Mouse (Mus musculus) layer of hippocampus, adult 18-20 months (tissue): ENCODE data around the gene Cep170. TPM values are rescaled to one million over a fixed set of nuclear protein-coding genes. Genes with fewer than 3 reads are reported as not detected.

Experiments used
- DNase-seq, 2 experiments: peaks; one replicate each; pipeline ENCODE4 v3.0.0; 2022; ENCODE audit warnings: low spot score in 2 of 2
- total RNA-seq, 2 experiments: library from RNA; stranded (reverse); gene quantifications; 2 replicates each; pipeline ENCODE4 v1.2.3; 2021

Gene Cep170
- total RNA-seq, 2 experiments from 2014 or later, result 101 to 103 TPM

- DNase-seq, result no peak
These were observed 12.3 kb upstream of the Cep170 start for GRCm38 (mm10) chr1:176826186-176826585.

- no peak for DNase-seq
These were observed 11.2 kb upstream of the Cep170 start for GRCm38 (mm10) chr1:176825084-176825483.

GRCm38 (mm10) chr1:176824611-176825010 is 10.7 kb upstream of the Cep170 start:
- DNase-seq, result no peak

- no peak for DNase-seq
These were observed 10.0 kb upstream of the Cep170 start for GRCm38 (mm10) chr1:176823889-176824288.

- DNase-seq, result no peak
These were observed 9.1 kb upstream of the Cep170 start for GRCm38 (mm10) chr1:176822949-176823348.

GRCm38 (mm10) chr1:176821929-176822328 is 8.1 kb upstream of the Cep170 start:
- DNase-seq, result no peak

- no peak for DNase-seq
These were observed 4.9 kb upstream of the Cep170 start for GRCm38 (mm10) chr1:176818763-176819162.

GRCm38 (mm10) chr1:176818147-176818546 is 4.3 kb upstream of the Cep170 start:
- DNase-seq, result no peak

- no peak for DNase-seq
These were observed 2.9 kb upstream of the Cep170 start for GRCm38 (mm10) chr1:176816728-176817127.

- peak; percentile 96 to 97 for DNase-seq
These were observed 760 bp upstream of the Cep170 start, which contains the start of gene Sdccag8 for GRCm38 (mm10) chr1:176814591-176815062. Sdccag8 (plus strand) TSS chr1:176814660.

- DNase-seq, result peak; percentile 75 to 82
These were observed 403 bp downstream of the Cep170 start for GRCm38 (mm10) chr1:176813292-176814035.

- DNase-seq, result no peak
These were observed 1.2 kb downstream of the Cep170 start for GRCm38 (mm10) chr1:176812491-176813291.

- DNase-seq, result no peak
These were observed 2.0 kb downstream of the Cep170 start for GRCm38 (mm10) chr1:176811892-176812291.

GRCm38 (mm10) chr1:176810161-176810560 is 3.7 kb downstream of the Cep170 start:
- no peak for DNase-seq

- DNase-seq, result peak in 1 of 2 experiments; percentile 47
These were observed 13.0 kb downstream of the Cep170 start for GRCm38 (mm10) chr1:176800728-176801365.

GRCm38 (mm10) chr1:176798673-176799072 is 15.2 kb downstream of the Cep170 start:
- no peak for DNase-seq

- DNase-seq, result no peak
These were observed 21.7 kb downstream of the Cep170 start for GRCm38 (mm10) chr1:176792175-176792574.

- DNase-seq, result no peak
These were observed 24.5 kb downstream of the Cep170 start for GRCm38 (mm10) chr1:176789326-176789725.

- DNase-seq, result no peak
These were observed 39.3 kb downstream of the Cep170 start for GRCm38 (mm10) chr1:176774533-176774932.

- DNase-seq, result no peak
These were observed 51.6 kb downstream of the Cep170 start for GRCm38 (mm10) chr1:176762295-176762694.

- no peak for DNase-seq
These were observed 53.2 kb downstream of the Cep170 start for GRCm38 (mm10) chr1:176760673-176761072.

- no peak for DNase-seq
These were observed 58.3 kb downstream of the Cep170 start for GRCm38 (mm10) chr1:176755586-176755985.
